Mouse (Mus musculus): Measurements from ENCODE around the gene Swsap1. TPM values are rescaled to one million over a fixed set of nuclear protein-coding genes. Genes with fewer than 3 reads are reported as not detected.

Swsap1 gene
- total RNA-seq, 2 experiments from 2014 or later: 4.3 to 6.5 TPM

- ATAC-seq (ENCODE audit: poor library complexity, severe bottlenecking): no peak
These were observed 6.5 kb downstream of the Swsap1 start for GRCm38 (mm10) chr9:21962010-21962409.

DNA sequence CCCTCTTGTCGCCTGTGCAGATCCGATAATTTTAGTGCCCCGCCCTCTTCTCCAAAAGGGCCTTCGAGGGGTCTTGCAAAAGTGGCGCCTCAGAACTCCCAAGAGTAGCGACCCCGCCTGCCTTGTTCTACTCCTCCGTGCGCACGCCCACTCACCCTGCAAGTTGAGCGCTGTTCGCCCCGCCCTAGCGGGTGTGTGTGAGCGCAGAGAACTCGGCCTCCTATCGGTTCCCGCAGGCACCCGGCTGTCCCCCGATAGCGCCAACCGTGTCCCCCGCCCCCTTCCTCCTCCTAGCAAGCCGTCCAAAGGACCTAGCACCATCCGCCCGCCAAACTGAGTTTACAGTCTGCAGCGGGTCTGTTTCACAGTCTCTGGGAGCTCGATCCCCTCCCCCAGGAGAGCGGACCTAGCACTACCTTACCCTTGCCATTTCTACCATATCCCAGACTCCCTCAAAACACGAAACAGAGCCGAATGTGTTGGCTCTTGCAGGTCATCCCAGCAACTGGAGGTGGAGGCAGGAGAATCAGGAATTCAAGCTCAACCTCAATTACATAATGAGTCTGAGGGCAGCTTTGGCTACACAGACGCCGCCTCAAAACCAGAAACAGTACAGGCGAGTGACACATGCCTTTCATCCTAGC lies 7.0 kb downstream of the Swsap1 start:
- peak; percentile 83 for ATAC-seq (ENCODE audit: poor library complexity, severe bottlenecking)

GRCm38 (mm10) chr9:21963417-21963816 lies 7.9 kb downstream of the Swsap1 start, which contains the start of gene Epor:
Gene Epor, minus strand, starts transcription at chr9:21963506.
- ATAC-seq (ENCODE audit: poor library complexity, severe bottlenecking): 0 out of 2 replicates have a peak, but pooled peaks have one; percentile 31

GRCm38 (mm10) chr9:21968883-21969282 lies 13.3 kb downstream of the Swsap1 start:
- no peak for ATAC-seq (ENCODE audit: poor library complexity, severe bottlenecking)

DNA sequence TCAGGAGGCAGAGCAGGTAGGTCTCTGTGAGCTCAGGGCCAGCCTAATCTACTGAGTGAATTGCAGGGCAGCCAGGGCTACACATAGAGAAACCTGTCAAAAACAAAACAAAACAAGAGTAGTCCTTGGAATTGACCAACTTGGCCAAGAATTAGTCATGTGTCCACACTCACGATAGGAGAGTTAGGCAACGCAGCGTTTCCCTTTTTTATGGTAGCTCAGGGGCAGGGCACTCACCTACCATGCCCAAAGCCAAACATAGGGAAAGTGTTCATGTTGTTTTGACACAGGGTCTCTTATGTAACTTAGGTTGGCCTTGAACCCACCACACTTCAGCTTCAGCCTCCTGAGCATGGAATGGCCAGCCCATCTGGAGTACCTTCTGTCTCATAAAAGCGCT lies 13.7 kb downstream of the Swsap1 start:
- ATAC-seq (ENCODE audit: poor library complexity, severe bottlenecking): peak; percentile 69

DNA sequence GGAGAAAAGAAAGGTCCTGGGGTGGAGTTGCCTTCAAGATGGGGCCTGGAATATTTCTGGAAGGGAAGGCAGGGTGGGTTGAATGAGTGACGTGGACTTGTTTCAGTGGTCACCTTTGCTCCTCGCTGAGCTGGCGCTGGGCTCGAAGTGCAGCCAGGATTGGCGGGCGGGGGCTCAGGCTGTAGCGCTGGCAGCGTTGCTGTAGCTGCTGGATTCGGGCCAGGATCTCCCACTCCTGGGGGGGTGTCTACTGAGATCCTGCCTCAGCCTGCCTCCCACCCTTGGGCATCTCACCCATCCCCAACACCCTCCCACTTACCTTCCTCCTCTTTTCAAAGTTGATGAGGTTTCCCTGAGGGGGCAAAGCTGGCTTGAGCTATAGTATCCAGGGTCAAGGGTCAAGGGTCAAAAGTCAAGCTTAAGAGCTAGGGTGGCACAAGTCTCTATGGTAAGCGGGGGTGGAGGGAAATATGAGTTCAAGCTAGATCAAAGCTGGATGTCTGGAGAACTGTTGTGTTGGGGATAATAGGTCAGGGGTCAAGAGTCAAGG lies 21.1 kb downstream of the Swsap1 start:
- ATAC-seq (ENCODE audit: poor library complexity, severe bottlenecking): no peak

- no peak for ATAC-seq (ENCODE audit: poor library complexity, severe bottlenecking)
These were observed 21.8 kb downstream of the Swsap1 start for GRCm38 (mm10) chr9:21977331-21977730.

DNA sequence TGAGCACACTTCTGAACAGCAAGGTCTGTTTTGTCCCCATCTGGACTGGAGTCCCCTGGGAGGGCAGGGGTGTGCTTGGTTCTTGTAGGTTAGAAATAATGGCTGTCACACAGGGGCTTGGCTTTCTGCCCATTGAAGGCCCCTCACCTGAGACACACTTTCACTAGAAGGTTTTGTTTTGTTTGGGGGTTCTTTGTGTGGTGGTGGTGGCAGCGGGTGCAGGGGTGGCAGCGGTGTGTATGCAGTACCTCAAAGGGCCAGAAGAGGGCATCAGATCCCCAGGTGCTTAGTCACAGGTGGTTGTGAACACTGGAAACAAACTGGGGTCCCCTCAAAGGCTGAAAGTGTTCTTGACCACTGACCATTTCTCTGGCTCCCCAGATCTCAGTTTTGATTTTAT lies 22.4 kb downstream of the Swsap1 start:
- peak; percentile 62; the same call in 1 of the 2 replicates for ATAC-seq (ENCODE audit: poor library complexity, severe bottlenecking)

DNA sequence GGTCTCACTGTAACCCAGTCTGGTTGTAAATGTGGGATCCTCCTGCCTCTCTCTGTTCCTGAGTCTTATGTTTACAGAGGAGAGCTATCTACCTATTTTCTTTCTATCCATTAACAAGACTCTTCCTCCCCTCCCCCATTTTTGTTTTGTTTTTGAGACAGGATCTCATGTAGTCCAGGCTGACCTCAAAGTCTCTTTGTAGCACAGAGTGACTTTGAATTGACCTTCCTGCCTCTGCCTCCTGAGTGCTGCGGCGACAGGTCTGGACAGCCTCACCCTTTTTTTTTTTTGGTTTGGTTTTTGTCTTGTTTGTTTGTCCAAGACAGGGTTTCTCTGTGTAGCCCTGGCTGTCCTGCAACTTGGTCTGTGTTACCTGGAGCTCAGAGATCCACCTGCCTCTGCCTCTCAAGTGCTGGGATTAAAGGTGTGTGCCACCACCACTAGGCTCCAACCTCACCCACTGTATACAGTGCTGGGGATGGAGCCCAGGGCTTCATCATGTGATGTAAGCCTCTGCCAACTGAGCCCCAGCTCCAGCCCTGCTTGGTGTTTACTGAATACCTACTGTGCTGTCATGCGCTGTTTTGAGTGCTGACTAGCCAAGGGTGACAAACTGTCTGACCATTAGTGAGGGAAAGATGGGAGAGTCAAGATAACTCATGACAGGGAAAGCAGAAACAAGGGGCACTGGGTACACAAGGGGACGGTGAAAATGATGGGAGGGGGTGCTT lies 23.0 kb downstream of the Swsap1 start:
- no peak for ATAC-seq (ENCODE audit: poor library complexity, severe bottlenecking)

- ATAC-seq (ENCODE audit: poor library complexity, severe bottlenecking): no peak
These were observed 28.4 kb downstream of the Swsap1 start for GRCm38 (mm10) chr9:21983911-21984310.

GRCm38 (mm10) chr9:21987592-21988342 lies 32.2 kb downstream of the Swsap1 start:
- no peak for ATAC-seq (ENCODE audit: poor library complexity, severe bottlenecking)

DNA sequence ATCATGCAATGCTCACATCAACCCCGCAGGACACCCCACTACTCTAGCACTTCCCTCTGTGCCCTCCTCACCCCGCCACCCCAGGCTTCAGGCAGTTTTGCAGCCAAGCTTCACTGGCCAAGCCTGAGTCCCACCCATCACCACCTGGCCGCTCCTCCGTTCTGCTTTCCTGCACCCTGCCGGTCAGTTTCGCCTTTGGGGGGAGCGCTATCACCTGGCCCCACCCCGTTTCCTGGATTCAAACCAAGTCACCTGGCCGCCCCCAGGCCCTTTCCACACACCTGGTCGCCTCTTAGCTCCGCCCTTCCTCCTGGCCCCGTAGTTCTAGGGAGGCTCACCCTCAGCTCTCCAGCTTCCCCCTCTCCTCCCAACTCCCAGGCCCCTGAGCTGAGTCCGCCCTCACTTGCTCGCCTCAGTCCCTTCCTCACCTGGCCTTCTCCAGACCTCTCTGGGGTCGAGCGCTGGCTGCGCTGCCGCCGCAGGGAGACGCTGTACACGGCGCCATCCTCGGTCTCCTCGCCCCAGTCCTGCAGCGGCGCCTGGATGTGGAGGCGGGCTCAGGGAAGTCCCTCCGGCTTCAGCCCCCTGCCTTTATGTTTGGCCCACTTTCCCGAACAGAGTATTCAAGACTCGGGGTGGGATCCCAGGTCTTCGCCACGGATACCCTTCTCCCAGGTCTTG lies 33.0 kb downstream of the Swsap1 start:
- ATAC-seq (ENCODE audit: poor library complexity, severe bottlenecking): no peak

DNA sequence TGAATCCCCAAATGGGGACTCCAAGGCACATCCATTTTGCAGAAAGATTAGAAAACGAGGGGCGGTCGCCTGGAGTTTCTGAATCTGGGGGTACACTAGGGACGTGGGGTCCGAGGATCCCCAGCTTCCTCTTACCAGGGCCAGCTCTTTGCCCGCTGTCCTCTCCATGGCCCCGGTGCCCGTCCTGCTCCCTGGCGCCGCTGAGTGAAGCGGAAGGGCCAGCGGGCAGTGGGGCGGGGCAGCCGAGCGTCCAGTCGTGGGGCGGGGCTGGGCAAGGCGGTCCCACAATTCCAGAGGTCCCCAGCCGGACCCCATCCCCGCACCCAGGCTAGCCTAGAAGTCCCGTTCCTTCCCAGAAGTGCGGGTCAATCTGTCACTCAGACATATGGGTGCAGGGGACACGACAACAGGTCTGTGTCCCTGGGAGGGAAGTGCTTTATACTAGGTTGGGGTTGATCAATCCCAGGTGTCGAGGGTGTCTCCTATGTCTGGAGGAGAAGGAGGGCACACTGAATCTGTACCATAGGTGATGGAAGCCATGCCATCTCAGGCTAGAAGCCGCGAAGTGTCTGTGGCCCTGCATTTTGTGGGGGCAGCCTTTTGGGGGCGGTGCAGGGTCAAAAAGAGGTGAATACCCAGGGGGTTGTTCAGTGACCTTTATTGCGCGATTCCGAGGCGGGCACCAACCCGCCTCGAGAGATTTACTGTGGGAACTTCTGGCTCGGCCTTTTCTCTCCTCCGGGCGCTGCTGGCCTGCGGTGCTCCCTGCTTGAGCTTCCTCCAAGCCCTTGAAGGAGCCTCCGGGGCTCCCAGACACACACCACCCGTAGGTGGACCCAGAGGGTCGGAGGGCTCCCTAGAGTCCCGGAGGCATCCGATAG lies 33.9 kb downstream of the Swsap1 start, which contains the start of gene Rgl3:
Rgl3 (minus strand) TSS at position 217 of the 881 bp plus-strand sequence.
- no peak for ATAC-seq (ENCODE audit: poor library complexity, severe bottlenecking)

DNA sequence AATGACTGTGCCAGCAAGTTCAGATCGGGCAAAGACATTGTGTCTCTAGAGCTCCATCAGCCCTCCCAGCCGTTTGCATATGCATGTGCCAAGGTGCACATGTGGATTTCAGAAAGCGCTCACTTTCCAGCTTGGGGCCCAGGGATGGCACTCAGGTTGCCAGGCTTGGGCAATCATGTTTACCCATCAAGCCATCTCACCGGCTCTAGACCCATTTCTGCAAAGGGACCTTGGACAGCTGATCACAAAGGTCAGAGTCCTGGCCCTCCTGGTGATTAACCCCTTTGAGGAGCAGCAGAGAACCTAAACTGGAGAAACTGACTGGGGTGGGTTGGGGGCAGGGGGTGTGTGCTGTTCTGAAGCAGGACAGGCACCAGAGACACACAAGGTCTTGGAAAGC lies 36.7 kb downstream of the Swsap1 start:
- ATAC-seq (ENCODE audit: poor library complexity, severe bottlenecking): no peak

GRCm38 (mm10) chr9:21996178-21996867 lies 40.8 kb downstream of the Swsap1 start:
- ATAC-seq (ENCODE audit: poor library complexity, severe bottlenecking): no peak

DNA sequence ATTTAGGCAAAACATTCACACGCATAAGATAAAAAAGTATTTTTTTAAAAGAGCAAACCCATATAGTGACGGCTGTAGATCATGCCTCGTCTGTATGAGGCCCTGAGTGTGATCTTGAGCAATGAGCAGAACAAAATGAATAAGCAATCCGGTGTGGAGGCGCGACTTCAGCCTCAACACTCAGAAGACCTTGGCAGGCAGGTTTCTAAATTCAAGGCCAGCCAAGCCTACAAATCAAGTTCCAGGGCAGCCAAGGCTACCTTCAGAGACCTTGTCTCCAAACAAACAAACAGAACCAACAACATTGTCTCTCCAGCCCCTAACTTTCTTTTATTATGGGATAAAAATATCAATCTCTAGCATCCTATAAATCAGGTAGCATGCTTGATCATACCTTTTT lies 44.7 kb downstream of the Swsap1 start:
- no peak for ATAC-seq (ENCODE audit: poor library complexity, severe bottlenecking)

DNA sequence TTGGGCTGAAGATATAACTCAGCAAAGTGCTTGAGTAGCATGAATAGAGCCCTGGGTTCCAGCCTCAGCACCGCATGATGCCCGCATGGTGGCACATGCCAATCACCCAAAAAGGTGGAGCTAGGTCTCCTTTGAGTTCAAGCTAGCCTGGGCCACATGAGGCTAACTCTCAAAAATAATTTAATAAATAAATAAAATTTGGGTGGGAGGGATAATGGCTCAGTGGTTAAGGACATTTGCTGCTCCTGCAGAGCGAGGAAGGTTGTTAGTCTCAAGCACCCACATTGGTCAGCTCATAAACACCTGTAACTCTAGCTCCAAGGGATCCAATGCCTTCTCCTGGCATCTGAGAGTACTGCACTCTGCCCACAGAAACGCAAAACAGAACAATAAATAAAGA lies 46.1 kb downstream of the Swsap1 start:
- ATAC-seq (ENCODE audit: poor library complexity, severe bottlenecking): no peak

DNA sequence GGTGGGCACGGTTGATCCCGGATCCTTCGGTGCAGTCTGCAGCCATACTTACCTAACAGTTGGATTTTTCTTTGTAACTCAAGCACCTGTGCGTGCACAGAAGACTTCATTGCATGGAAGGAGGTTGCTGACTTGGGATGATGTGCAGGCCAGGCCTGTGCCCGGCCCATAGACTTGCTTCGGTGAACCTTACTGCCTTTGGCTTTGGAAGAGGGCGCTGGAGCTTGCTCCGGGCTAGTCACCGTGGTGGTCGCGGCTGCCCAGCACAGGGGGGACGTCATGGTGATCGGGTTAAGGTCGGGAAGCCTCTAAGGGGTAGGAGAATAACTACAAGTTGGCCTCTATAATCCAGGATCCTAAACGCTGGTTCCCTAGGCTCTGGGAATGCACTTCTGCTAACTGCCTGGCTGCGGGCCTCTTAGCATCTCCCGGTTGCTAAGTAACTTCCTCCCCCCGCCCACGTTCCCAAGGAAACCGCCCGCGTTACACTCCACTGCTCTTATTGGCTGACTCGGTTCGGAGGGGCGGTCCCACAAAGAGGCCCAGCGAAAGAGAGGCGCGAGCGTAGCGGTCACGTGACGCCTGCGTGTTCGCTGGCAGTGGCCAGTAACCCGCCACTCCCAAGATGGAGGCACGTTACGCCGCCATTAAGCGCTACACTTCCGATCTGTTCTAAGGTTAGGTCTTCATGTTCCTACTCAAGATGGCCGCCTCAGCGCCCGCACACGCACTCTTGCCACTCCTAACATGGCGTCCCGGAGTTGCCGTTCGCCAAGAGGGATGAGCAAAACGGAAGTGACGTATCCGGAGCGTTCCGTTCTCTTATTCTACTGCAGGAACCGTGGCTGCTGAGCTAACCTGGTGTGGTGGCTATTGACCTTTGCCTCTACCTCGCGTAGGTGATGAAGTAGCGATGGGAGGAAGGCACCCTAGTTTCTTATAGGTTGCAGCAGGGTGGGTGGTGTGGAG lies 46.9 kb downstream of the Swsap1 start, which contains the start of the genes Ccdc151 and Prkcsh:
Ccdc151 (minus strand) TSS at position 441 of the 969 bp plus-strand sequence.
Prkcsh (plus strand) TSS at position 613 of the 969 bp plus-strand sequence.
- ATAC-seq (ENCODE audit: poor library complexity, severe bottlenecking): peak; percentile 97
